Mouse (Mus musculus): ENCODE measurements around the gene Bnip3.

GRCm38 (mm10) chr7:138856670-138857069, 52.6 kb downstream of the Bnip3 start:
- TF ChIP-seq CTCF (IDR thresholded peaks at IDR 0.05; ENCODE audit: control insufficient read depth, insufficient read depth, insufficient read length) (no peak), CEBPB (IDR thresholded peaks at IDR 0.05; ENCODE audit: low read depth) (no peak), MYOD1 (IDR thresholded peaks at IDR 0.05; ENCODE audit: control insufficient read depth, insufficient read length, low read depth) (no peak), MAX (IDR thresholded peaks at IDR 0.05) (no peak)

Measured in C2C12 (cell line).